Mouse (Mus musculus): ENCODE measurements around the gene Apba3. TPM values are rescaled to one million over a fixed set of nuclear protein-coding genes. Genes with fewer than 3 reads are reported as not detected.

Apba3 gene
- polyA plus RNA-seq, 1 experiment from 2014 or later = 59.7 TPM

DNA sequence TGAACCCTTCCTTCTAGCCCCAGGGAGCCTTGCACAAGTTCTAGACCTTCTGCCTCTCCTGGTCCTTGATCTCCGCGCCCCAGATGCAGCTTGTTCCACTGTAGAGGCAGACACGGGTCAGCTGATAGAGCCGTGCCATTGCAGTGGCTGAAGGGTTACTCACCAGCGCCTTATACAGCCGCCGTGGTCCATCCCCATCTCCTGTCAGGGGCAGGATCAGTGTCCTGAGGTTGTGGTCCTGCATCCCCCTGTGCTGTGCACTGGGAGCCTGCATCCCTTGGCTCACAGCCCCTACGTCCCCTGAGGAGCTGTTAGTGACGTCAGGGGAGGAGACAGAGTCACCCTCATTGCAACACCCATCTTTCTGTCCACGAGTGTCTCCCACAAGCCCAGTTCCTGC, 36.5 kb downstream of the Apba3 start:
- Histone ChIP-seq H3K36me3 (peaks cover 32% of the 10 kb centered on the region), H3K27ac (0 out of 2 replicates have a peak overlapping the region, but pooled peaks have one; percentile 86), H3K9me3 (replicated peaks) (no peaks in the 10 kb centered on the region), H3K4me1 (peaks cover 69% of the 10 kb centered on the region), H3K4me2 (no peak overlapping the region; the same call in 1 of the 2 replicates), H3K9ac (no peak overlapping the region; the same call in 1 of the 2 replicates), H3K27me3 (no peaks in the 10 kb centered on the region), H3K4me3 (replicated peaks) (no peak overlapping the region)
- 68% methylated on average over 10 of the region's 10 CpGs for WGBS
- ATAC-seq (replicated peaks; ENCODE audit: low FRiP score) = no peak

DNA sequence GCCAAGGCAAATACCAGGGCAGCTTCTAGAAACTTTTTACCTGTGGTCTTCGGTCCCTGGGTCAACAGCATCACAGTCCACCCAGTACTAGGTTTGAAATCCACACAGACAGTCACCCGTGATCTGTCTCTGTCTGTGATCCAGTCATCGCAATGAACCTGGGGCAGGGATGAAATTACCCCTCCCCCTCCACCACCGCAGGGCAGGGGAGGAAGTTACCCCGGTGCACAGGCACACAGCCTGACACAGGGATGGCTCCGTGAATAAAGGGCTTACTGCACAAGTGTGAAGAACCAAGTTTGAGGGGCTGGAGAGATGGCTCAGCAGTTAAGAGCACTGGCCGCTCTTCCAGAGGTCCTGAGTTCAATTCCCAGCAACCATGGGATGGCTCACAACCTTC, 37.0 kb downstream of the Apba3 start:
- peaks cover 36% of the 10 kb centered on the region for H3K36me3 ChIP-seq
- H3K9ac ChIP-seq = no peak overlapping the region
- no peaks in the 10 kb centered on the region for H3K9me3 ChIP-seq (replicated peaks)
- ATAC-seq (replicated peaks; ENCODE audit: low FRiP score) = no peak
- no peak overlapping the region for H3K27ac ChIP-seq
- WGBS = 64% methylated on average over 7 of the region's 7 CpGs
- H3K4me3 ChIP-seq (replicated peaks) = no peak overlapping the region
- H3K27me3 ChIP-seq = no peaks in the 10 kb centered on the region
- peaks cover 64% of the 10 kb centered on the region for H3K4me1 ChIP-seq
- H3K4me2 ChIP-seq = no peak overlapping the region

DNA sequence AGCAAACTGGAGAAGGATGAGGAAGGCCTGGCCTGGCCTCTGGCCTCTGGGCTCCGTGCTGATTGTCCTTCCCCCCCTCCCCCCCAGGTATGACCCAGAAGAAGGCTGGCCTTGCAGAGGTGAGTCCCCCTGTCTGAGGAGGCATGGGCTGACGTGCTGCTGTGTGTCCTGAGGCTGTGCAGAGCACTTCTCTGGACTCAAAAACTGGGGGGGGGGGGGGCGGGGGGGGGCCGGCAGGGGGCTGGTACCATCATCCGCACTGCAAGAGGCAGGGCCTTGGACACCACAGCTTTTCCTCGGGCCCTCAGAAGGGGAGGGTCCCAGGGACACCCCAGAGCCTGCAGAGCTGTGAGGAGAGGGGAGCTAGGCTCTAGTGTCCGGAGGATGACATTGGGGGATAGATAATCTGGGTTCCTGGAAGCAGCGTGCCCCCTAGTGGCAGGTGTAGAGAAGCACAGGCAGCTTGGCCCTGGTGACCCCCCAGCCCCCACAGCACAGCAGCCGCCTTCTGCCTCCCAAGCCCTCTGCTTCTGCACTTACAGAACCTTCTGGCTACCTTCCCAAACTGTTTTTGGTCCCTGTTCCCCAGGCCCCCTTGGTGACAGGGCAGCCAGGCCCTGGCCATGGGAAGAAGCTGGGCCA, 38.0 kb downstream of the Apba3 start:
- no peaks in the 10 kb centered on the region for H3K9me3 ChIP-seq (replicated peaks)
- WGBS = 25% methylated on average over 6 of the region's 9 CpGs

DNA sequence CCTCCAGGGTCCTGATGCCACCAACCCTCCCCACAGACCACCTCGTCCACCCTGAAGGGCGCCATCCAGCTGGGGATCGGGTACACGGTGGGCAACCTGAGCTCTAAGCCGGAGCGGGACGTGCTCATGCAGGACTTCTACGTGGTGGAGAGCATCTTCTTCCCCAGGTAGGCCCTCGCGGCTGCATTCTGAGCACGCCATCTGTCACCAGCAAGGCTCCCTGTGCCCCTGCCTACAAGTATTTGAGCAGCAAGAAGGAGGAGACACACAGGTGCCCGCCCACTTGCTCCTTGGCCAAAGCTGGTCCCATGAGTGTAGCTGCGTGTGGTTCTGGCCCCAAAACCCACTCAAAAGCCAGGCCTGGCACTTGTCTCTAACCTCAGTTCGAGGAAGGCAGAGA, 38.9 kb downstream of the Apba3 start:
- H3K36me3 ChIP-seq = peaks cover 55% of the 10 kb centered on the region
- H3K4me2 ChIP-seq = no peak overlapping the region
- peaks cover 45% of the 10 kb centered on the region for H3K4me1 ChIP-seq
- no peaks in the 10 kb centered on the region for H3K27me3 ChIP-seq
- H3K27ac ChIP-seq = no peak overlapping the region
- no peaks in the 10 kb centered on the region for H3K9me3 ChIP-seq (replicated peaks)
- H3K4me3 ChIP-seq (replicated peaks) = no peak overlapping the region
- ATAC-seq (replicated peaks; ENCODE audit: low FRiP score) = no peak
- WGBS = 91% methylated on average over 14 of the region's 14 CpGs
- H3K9ac ChIP-seq = no peak overlapping the region

More for the DNA sequence above, 38.0 kb downstream of the Apba3 start:
- Histone ChIP-seq H3K9ac (no peak overlapping the region), H3K36me3 (peaks cover 45% of the 10 kb centered on the region), H3K4me2 (no peak overlapping the region), H3K27me3 (no peaks in the 10 kb centered on the region), H3K4me1 (peaks cover 54% of the 10 kb centered on the region), H3K4me3 (replicated peaks) (no peak overlapping the region), H3K27ac (no peak overlapping the region)
- ATAC-seq (replicated peaks; ENCODE audit: low FRiP score) = no peak

DNA sequence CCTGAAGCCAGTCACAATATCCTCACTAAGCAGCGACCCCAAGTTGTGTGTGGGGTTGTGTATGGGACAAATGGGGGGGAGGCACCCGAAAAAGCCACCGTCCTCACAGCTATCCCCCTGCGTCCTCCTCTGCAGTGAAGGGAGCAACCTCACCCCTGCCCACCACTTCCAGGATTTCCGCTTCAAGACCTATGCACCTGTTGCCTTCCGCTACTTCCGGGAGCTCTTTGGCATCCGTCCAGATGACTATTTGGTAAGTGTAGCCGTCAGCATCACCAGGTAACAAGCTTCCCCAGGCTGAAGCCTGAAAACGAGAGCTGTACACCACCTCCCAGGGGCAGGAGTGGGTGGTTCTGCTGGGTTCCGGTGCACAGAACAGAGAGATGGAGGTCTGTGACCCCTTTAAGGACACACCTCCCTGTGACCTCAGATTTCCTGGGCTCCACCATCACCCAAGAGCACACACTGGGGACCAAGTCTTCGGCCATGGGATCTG, 39.5 kb downstream of the Apba3 start:
- ATAC-seq (replicated peaks; ENCODE audit: low FRiP score) = no peak
- Histone ChIP-seq H3K36me3 (peaks cover 60% of the 10 kb centered on the region), H3K27me3 (no peaks in the 10 kb centered on the region), H3K4me3 (replicated peaks) (no peak overlapping the region), H3K9ac (no peak overlapping the region), H3K9me3 (replicated peaks) (no peaks in the 10 kb centered on the region), H3K4me2 (no peak overlapping the region), H3K4me1 (peaks cover 43% of the 10 kb centered on the region), H3K27ac (no peak overlapping the region)
- 89% methylated on average over 12 of the region's 12 CpGs for WGBS

DNA sequence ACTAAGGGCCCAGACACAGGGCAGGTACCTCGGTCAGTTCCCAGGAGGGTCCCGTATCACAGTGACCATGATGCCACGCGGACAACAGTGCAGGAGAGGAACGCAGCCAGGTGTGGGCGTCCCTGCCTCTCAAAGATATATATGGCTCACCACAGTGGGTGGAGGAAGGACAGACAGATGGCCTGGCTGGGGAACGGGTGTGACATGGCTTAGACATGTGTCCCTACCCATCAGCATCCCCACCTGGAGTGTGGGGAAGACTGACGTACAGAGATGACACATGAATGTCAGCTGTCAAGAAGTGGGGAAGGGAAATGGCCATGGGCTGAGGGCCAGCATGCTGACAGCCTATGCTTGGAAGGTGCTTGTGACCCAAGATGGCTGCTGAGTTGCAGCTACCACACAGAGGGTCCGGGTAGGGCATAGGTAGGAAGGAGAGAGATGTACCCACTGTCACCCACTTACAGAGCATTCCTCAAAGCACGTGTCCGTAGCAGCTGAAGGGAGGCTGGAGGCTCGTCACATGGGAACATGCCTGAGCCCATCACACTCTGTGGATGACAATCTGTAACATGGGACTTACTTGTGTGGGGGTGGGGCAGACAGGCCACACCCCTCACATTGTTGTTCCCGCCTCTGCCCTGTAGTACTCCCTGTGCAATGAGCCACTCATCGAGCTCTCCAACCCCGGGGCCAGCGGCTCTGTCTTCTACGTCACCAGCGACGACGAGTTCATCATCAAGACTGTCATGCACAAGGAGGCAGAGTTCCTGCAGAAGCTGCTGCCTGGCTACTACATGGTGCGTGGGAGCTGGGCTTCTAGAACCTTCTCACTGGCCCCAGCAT, 40.3 kb downstream of the Apba3 start:
- H3K4me2 ChIP-seq = no peak overlapping the region
- H3K4me1 ChIP-seq = peaks cover 38% of the 10 kb centered on the region
- ATAC-seq (replicated peaks; ENCODE audit: low FRiP score) = no peak
- H3K9ac ChIP-seq = no peak overlapping the region
- no peak overlapping the region for H3K4me3 ChIP-seq (replicated peaks)
- H3K36me3 ChIP-seq = peaks cover 69% of the 10 kb centered on the region
- H3K27ac ChIP-seq = no peak overlapping the region
- H3K27me3 ChIP-seq = no peaks in the 10 kb centered on the region
- 92% methylated on average over 21 of the region's 21 CpGs for WGBS
- H3K9me3 ChIP-seq (replicated peaks) = no peaks in the 10 kb centered on the region

DNA sequence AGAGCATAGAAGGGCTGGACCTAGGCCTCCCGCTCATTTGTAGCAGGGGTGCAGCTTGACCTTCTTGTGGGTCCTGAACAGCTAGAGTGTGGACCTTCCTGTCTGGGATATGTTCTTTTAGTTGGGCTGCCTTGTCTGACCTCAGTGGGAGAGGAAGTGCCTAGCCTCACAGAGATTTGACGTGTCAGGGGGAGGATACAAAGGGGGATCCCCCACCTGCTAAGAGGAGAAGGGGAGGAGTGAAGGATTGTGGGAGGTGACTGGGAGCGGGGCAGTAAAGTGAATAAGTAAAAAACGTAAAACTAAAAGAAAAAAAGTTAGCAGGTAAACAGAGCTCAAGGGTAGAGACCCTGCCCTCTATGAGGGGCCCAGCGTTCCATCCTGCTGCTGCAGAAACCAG, 42.8 kb downstream of the Apba3 start:
- no peak overlapping the region for H3K27ac ChIP-seq
- H3K4me3 ChIP-seq (replicated peaks) = no peak overlapping the region
- no peak overlapping the region for H3K4me2 ChIP-seq
- 90% methylated on average over 5 of the region's 5 CpGs for WGBS
- H3K9me3 ChIP-seq (replicated peaks) = no peaks in the 10 kb centered on the region
- no peak for ATAC-seq (replicated peaks; ENCODE audit: low FRiP score)
- H3K36me3 ChIP-seq = peaks cover 94% of the 10 kb centered on the region
- H3K27me3 ChIP-seq = no peaks in the 10 kb centered on the region
- no peak overlapping the region for H3K9ac ChIP-seq
- H3K4me1 ChIP-seq = peaks cover 24% of the 10 kb centered on the region

DNA sequence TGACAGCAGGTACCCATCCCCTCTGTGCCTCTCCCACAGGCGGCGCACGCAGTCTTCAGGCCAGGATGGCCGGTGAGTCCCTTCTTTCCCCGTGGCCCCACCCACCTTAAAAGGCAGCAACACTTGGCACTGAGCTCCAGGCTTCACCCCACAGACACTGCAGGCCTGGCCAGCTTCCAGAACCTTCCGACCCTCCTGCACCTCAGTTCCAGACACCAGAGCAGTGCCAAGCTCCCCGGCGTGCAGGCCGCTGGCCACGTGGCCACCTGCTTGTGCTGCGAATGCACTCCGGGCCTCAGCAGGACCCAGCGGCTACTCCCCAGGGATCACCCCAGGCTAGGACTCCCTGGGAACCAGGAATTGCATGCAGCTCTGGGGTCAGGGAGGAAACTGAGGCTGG, 46.8 kb downstream of the Apba3 start:
- Histone ChIP-seq H3K9ac (no peak overlapping the region), H3K36me3 (peaks cover 87% of the 10 kb centered on the region), H3K4me3 (replicated peaks) (no peak overlapping the region), H3K4me2 (no peak overlapping the region), H3K9me3 (replicated peaks) (no peaks in the 10 kb centered on the region), H3K27me3 (no peaks in the 10 kb centered on the region), H3K27ac (no peak overlapping the region), H3K4me1 (peaks cover 45% of the 10 kb centered on the region)
- ATAC-seq (replicated peaks; ENCODE audit: low FRiP score) = no peak
- WGBS = 93% methylated on average over 13 of the region's 13 CpGs

DNA sequence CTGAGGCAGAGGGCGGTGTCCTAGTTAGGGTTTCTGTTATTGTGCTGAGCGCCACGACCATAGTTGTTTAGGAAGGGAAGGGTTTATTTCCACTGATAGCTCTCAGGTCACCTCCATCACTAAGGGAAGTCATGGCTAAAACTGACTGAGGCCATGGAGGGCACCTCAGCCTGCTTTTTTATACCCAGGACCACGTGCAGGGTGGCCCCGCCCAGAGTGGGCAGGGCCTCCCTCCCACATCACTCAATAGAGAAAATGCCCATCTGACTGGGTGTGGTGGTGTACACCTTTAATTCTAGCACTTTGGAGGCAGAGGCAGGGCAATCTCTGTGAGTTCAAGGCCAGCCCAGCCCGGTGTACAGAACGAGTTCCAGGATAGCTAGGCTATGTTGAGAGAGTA, 47.4 kb downstream of the Apba3 start:
- H3K4me3 ChIP-seq (replicated peaks) = no peak overlapping the region
- H3K27me3 ChIP-seq = no peaks in the 10 kb centered on the region
- no peak overlapping the region for H3K9ac ChIP-seq
- WGBS = 80% methylated on average over 7 of the region's 7 CpGs
- no peak overlapping the region for H3K27ac ChIP-seq
- peaks cover 51% of the 10 kb centered on the region for H3K4me1 ChIP-seq
- H3K9me3 ChIP-seq (replicated peaks) = no peaks in the 10 kb centered on the region
- no peak for ATAC-seq (replicated peaks; ENCODE audit: low FRiP score)
- H3K4me2 ChIP-seq = no peak overlapping the region
- peaks cover 86% of the 10 kb centered on the region for H3K36me3 ChIP-seq

DNA sequence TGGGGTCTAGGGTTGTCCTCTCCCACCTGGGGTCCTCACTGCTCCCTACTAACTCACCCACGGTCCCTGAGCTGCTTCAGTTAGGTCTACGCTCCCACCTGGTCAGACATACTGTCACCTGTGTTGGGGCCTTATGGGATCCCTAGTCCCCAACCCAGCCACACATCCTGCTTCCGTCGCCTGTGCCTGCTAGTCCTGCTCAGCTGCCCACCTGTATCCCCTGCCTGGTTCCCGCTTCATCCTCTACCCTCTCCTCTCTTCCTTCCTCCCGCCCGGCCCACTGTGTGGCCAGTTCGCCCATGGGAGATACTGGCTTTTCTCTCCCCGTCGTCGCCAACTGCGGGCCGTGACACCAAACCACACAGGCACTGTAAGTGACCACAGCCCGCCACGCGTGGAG, 48.8 kb downstream of the Apba3 start:
- Histone ChIP-seq H3K4me1 (peaks cover 59% of the 10 kb centered on the region), H3K27ac (0 out of 2 replicates have a peak overlapping the region, but pooled peaks have one; percentile 83), H3K9ac (no peak overlapping the region), H3K36me3 (peaks cover 72% of the 10 kb centered on the region), H3K4me2 (no peak overlapping the region), H3K4me3 (replicated peaks) (no peak overlapping the region), H3K9me3 (replicated peaks) (no peaks in the 10 kb centered on the region), H3K27me3 (no peaks in the 10 kb centered on the region)
- WGBS = 91% methylated on average over 16 of the region's 16 CpGs
- ATAC-seq (replicated peaks; ENCODE audit: low FRiP score) = no peak

DNA sequence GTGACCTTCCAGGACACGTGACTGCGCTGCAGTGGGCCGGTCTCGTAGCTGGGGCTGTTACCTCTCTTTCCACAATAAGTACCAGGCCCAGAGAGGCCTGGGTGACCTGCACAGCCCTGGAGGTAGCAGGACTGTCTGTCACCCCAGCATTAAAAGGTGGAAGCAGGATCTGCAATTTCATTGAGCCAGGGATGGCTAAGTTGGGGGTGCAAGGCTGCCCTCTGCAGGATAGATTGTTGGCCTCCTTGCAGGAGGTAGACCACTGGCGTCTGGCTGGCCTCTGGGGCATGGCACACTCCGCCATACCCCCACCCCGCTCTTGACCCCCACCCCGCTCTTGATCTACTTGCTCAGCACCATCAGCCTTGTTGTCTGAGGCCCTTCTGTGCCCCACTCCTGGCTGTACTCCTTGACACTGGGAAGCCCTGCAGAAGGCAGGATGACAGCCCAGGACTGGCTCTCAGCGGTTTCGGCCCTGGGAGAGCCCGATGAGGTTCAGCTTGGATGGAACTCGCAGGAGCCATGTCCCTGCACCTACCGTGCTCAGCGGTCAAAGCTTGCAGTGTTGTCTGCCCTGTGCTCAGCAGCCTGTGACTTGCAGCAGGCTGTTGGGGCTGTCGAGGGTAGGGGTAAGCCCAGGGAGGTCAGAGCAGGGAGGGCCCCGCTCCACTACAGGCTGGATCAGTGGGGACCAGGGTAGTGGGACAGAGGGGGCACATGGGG, 49.7 kb downstream of the Apba3 start:
- 33% methylated on average over 16 of the region's 16 CpGs for WGBS
- Histone ChIP-seq H3K27ac (peak overlapping the region; percentile 83), H3K27me3 (no peaks in the 10 kb centered on the region), H3K4me1 (peaks cover 56% of the 10 kb centered on the region), H3K9me3 (replicated peaks) (no peaks in the 10 kb centered on the region), H3K9ac (peak overlapping the region; percentile 49), H3K36me3 (peaks cover 63% of the 10 kb centered on the region), H3K4me3 (replicated peaks) (peak overlapping the region; percentile 37), H3K4me2 (peak overlapping the region; percentile 66)
- ATAC-seq (replicated peaks; ENCODE audit: low FRiP score) = no peak; the same call in 1 of the 2 replicates

DNA sequence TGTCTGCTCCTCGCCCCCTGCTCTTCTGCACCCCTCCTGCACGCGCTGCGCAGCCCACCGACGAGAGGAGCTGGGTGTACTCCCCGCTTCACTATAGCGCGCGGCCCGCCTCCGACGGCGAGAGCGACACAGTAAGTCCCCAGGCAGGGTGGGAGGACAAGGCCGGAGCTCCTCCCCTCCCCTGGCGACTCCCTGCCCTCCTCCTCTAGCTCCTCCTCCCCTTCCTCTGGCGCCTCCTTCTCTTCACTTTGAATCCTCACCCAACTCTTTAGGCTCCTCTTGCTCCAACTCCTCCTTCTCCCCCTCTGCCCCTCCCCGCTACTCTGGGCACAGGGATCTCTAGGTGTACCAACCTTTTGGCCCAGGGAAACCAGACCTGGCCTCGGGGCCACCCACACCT, 50.5 kb downstream of the Apba3 start:
- H3K4me2 ChIP-seq = peak overlapping the region; percentile 66
- H3K27ac ChIP-seq = peak overlapping the region; percentile 83
- peaks cover 58% of the 10 kb centered on the region for H3K36me3 ChIP-seq
- H3K9me3 ChIP-seq (replicated peaks) = no peaks in the 10 kb centered on the region
- no peaks in the 10 kb centered on the region for H3K27me3 ChIP-seq
- H3K4me1 ChIP-seq = peaks cover 59% of the 10 kb centered on the region
- peak overlapping the region; percentile 49 for H3K9ac ChIP-seq
- peak; percentile 10 for ATAC-seq (replicated peaks; ENCODE audit: low FRiP score)
- WGBS = 6% methylated on average over 19 of the region's 20 CpGs
- H3K4me3 ChIP-seq (replicated peaks) = peak overlapping the region; percentile 37

Data from kidney, embryonic 15.5 days (tissue).